Mouse (Mus musculus) mouse trophoblast stem cell (cell line): ENCODE measurements at regions not wholly inside any gene's neighbourhood (a gene's known extent, or its start where the extent isn't known, plus 50 kb on each side); places are given as distances from the start of the nearest gene placed in this dataset.

Source experiments
- in situ Hi-C, 2 experiments: fragments of 300-500 bp; cut with MseI, MboI; formaldehyde crosslinking; loops; 2 replicates in 1 of 2; 3 replicates in 1 of 2; pipeline ENCODE4 v1.15.1; 2025

GRCm38 (mm10) chr10:17352202-17352994 lies 370.6 kb upstream of the Cited2 start:
- in situ Hi-C loops: no loop called here

GRCm38 (mm10) chr10:17355476-17355875 lies 367.5 kb upstream of the Cited2 start:
- in situ Hi-C loops: no loop called here

GRCm38 (mm10) chr10:17356041-17356440 lies 367.0 kb upstream of the Cited2 start:
- in situ Hi-C loops: no loop called here

- in situ Hi-C loops: no loop called here
These were observed 360.4 kb upstream of the Cited2 start for GRCm38 (mm10) chr10:17362643-17363042.

GRCm38 (mm10) chr10:17366042-17366740 lies 356.8 kb upstream of the Cited2 start:
- in situ Hi-C loops: no loop called here

- in situ Hi-C loops: no loop called here
These were observed 356.0 kb upstream of the Cited2 start for GRCm38 (mm10) chr10:17367026-17367425.

GRCm38 (mm10) chr10:17367430-17367829 lies 355.6 kb upstream of the Cited2 start:
- in situ Hi-C loops: no loop called here

- in situ Hi-C loops: no loop called here
These were observed 354.4 kb upstream of the Cited2 start for GRCm38 (mm10) chr10:17368636-17369035.

- in situ Hi-C loops: no loop called here
These were observed 350.1 kb upstream of the Cited2 start for GRCm38 (mm10) chr10:17372905-17373304.

- in situ Hi-C loops: no loop called here
These were observed 349.0 kb upstream of the Cited2 start for GRCm38 (mm10) chr10:17374047-17374446.

- in situ Hi-C loops: no loop called here
These were observed 340.0 kb upstream of the Cited2 start for GRCm38 (mm10) chr10:17382990-17383389.

GRCm38 (mm10) chr10:17385181-17385580 lies 337.8 kb upstream of the Cited2 start:
- in situ Hi-C loops: no loop called here

GRCm38 (mm10) chr10:17387296-17387695 lies 335.7 kb upstream of the Cited2 start:
- in situ Hi-C loops: no loop called here

GRCm38 (mm10) chr10:17395495-17396224 lies 327.4 kb upstream of the Cited2 start:
- in situ Hi-C loops: no loop called here

GRCm38 (mm10) chr10:17403899-17404298 lies 319.1 kb upstream of the Cited2 start:
- in situ Hi-C loops: no loop called here

GRCm38 (mm10) chr10:17407854-17408606 lies 315.0 kb upstream of the Cited2 start:
- in situ Hi-C loops: no loop called here

GRCm38 (mm10) chr10:17408781-17409180 lies 314.2 kb upstream of the Cited2 start:
- in situ Hi-C loops: no loop called here

- in situ Hi-C loops: no loop called here
These were observed 311.6 kb upstream of the Cited2 start for GRCm38 (mm10) chr10:17411300-17411987.

GRCm38 (mm10) chr10:17415112-17415511 lies 307.9 kb upstream of the Cited2 start:
- in situ Hi-C loops: no loop called here

GRCm38 (mm10) chr10:17416121-17416520 lies 306.9 kb upstream of the Cited2 start:
- in situ Hi-C loops: no loop called here

- in situ Hi-C loops: no loop called here
These were observed 305.6 kb upstream of the Cited2 start for GRCm38 (mm10) chr10:17417394-17417793.
